Mouse (Mus musculus) CH12.LX (cell line): ENCODE results near the gene Pced1b. TPM values are rescaled to one million over a fixed set of nuclear protein-coding genes. Genes with fewer than 3 reads are reported as not detected.
A peak's percentile ranks its signal among the peaks of the same experiment; 100 is the strongest.

Experiments used
- DNase-seq: peaks from one replicate; pipeline ENCODE4 v3.0.0-alpha.2; 2013; ENCODE audit errors: extremely low read depth
- H3K27ac ChIP-seq: 2 replicates; pipeline ENCODE4 v1.5.1; 2012; ENCODE audit warnings: low read depth, mild to moderate bottlenecking, control low read depth, moderate library complexity; ENCODE audit not compliant: insufficient read depth
- H3K27me3 ChIP-seq: replicated peaks from 2 replicates; pipeline ENCODE3; 2012; ENCODE audit warnings: inconsistent platforms
- H3K36me3 ChIP-seq, 2 experiments: replicated peaks in 1 of 2; 2 replicates each; pipeline versions ENCODE3 to v1.6.1; 2012; ENCODE audit warnings: inconsistent platforms in 1 of 2, low read length in 1 of 2, mild to moderate bottlenecking in 1 of 2, mixed read lengths in 1 of 2, moderate library complexity in 1 of 2; ENCODE audit not compliant: control insufficient read depth in 1 of 2, insufficient read depth in 1 of 2
- H3K4me1 ChIP-seq, 2 experiments: 2 replicates each; pipeline ENCODE4 v1.6.1; 2012; ENCODE audit warnings: inconsistent platforms in 1 of 2, moderate library complexity in 1 of 2; ENCODE audit not compliant: insufficient read depth in 2 of 2, control insufficient read depth in 1 of 2
- H3K4me2 ChIP-seq: 2 replicates; pipeline ENCODE4 v1.6.1; 2012; ENCODE audit warnings: low read depth, mild to moderate bottlenecking, control low read depth; ENCODE audit not compliant: poor library complexity, insufficient read depth, severe bottlenecking
- H3K4me3 ChIP-seq, 3 experiments: fragments of 150-350 bp in 1 of 3; sonication (generic) in 1 of 3; replicated peaks in 1 of 3; 2 replicates each; pipeline versions ENCODE3 to v1.5.1; 2011 to 2012; ENCODE audit warnings: low read depth in 2 of 3, low read length in 2 of 3, mild to moderate bottlenecking in 2 of 3, moderate library complexity in 2 of 3, control low read depth in 1 of 3, improper control_type of control experiment in 1 of 3, inconsistent platforms in 1 of 3, mixed read lengths in 1 of 3; ENCODE audit not compliant: poor library complexity in 1 of 3
- H3K79me2 ChIP-seq: replicated peaks from 2 replicates; pipeline ENCODE4 v1.6.1; 2012; ENCODE audit warnings: mild to moderate bottlenecking, moderate library complexity; ENCODE audit not compliant: control insufficient read depth, poor library complexity, insufficient read depth, severe bottlenecking; ENCODE audit errors: extremely low read depth
- H3K9ac ChIP-seq: 2 replicates; pipeline ENCODE4 v1.6.1; 2012; ENCODE audit warnings: low read depth, mild to moderate bottlenecking, control low read depth, moderate library complexity; ENCODE audit not compliant: insufficient read depth
- H3K9me3 ChIP-seq: replicated peaks from 2 replicates; pipeline ENCODE3; 2012; ENCODE audit warnings: low read length, inconsistent platforms, mixed read lengths
- CHD1 ChIP-seq: IDR thresholded peaks from 2 replicates; pipeline ENCODE4 v1.6.1; 2012; ENCODE audit warnings: low read depth, low read length, improper control_type of control experiment, inconsistent platforms
- CHD2 ChIP-seq: IDR thresholded peaks from 2 replicates; pipeline ENCODE4 v1.6.1; 2011; ENCODE audit warnings: low read length, improper control_type of control experiment
- CTCF ChIP-seq, 2 experiments: IDR thresholded peaks in 1 of 2; conservative IDR thresholded peaks in 1 of 2; 2 replicates each; pipeline ENCODE4 v1.5.1; 2011 to 2012; ENCODE audit warnings: low read depth in 2 of 2, low read length in 2 of 2, improper control_type of control experiment in 1 of 2, inconsistent platforms in 1 of 2, mild to moderate bottlenecking in 1 of 2, moderate library complexity in 1 of 2
- E2F4 ChIP-seq: IDR thresholded peaks from 2 replicates; pipeline ENCODE4 v1.6.1; 2011; ENCODE audit warnings: low read depth, low read length, improper control_type of control experiment; ENCODE audit not compliant: insufficient replicate concordance
- ELF1 ChIP-seq: IDR thresholded peaks from 2 replicates; pipeline ENCODE4 v1.6.1; 2014; ENCODE audit warnings: low read depth, mild to moderate bottlenecking, inconsistent platforms, low read length, improper control_type of control experiment
- EP300 ChIP-seq: IDR thresholded peaks from 2 replicates; pipeline ENCODE4 v1.6.1; 2011; ENCODE audit warnings: low read length, improper control_type of control experiment
- IRF4 ChIP-seq: IDR thresholded peaks from 2 replicates; pipeline ENCODE4 v1.6.1; 2014; ENCODE audit warnings: low read depth, mild to moderate bottlenecking, inconsistent platforms, low read length, improper control_type of control experiment
- JUN ChIP-seq: IDR thresholded peaks from 2 replicates; pipeline ENCODE4 v1.6.1; 2011; ENCODE audit warnings: low read depth, mild to moderate bottlenecking, low read length, improper control_type of control experiment, moderate library complexity; ENCODE audit not compliant: insufficient read depth
- MAZ ChIP-seq: IDR thresholded peaks from 2 replicates; pipeline ENCODE4 v1.6.1; 2012; ENCODE audit warnings: low read depth, mild to moderate bottlenecking, inconsistent platforms, low read length, improper control_type of control experiment, moderate library complexity
- MEF2A ChIP-seq: IDR thresholded peaks from 2 replicates; pipeline ENCODE4 v1.6.1; 2014; ENCODE audit warnings: low read depth, mild to moderate bottlenecking, inconsistent platforms, low read length, improper control_type of control experiment, borderline replicate concordance
- MXI1 ChIP-seq: IDR thresholded peaks from 2 replicates; pipeline ENCODE4 v1.6.1; 2011; ENCODE audit warnings: mild to moderate bottlenecking, low read depth, low read length, improper control_type of control experiment
- NELFE ChIP-seq: IDR thresholded peaks from 2 replicates; pipeline ENCODE4 v1.6.1; 2011; ENCODE audit warnings: low read depth, low read length, improper control_type of control experiment
- POLR2AphosphoS2 ChIP-seq: IDR thresholded peaks from 2 replicates; pipeline ENCODE4 v1.6.1; 2011; ENCODE audit warnings: low read depth, low read length, improper control_type of control experiment
- RAD21 ChIP-seq: IDR thresholded peaks from 2 replicates; pipeline ENCODE4 v1.6.1; 2011; ENCODE audit warnings: low read depth, mild to moderate bottlenecking, low read length, improper control_type of control experiment, moderate library complexity
- SIN3A ChIP-seq: IDR thresholded peaks from 2 replicates; pipeline ENCODE4 v1.6.1; 2012; ENCODE audit warnings: low read length, improper control_type of control experiment, inconsistent platforms
- SMC3 ChIP-seq: IDR thresholded peaks from 2 replicates; pipeline ENCODE4 v1.6.1; 2011; ENCODE audit warnings: low read depth, low read length, improper control_type of control experiment
- TBP ChIP-seq: conservative IDR thresholded peaks from 2 replicates; pipeline ENCODE4 v1.6.1; 2011; ENCODE audit warnings: low read depth, low read length, improper control_type of control experiment
- USF1 ChIP-seq: IDR thresholded peaks from 2 replicates; pipeline ENCODE4 v1.6.1; 2014; ENCODE audit warnings: low read depth, mild to moderate bottlenecking, inconsistent platforms, low read length, improper control_type of control experiment
- ZC3H11A ChIP-seq: IDR thresholded peaks from 2 replicates; pipeline ENCODE4 v1.6.1; 2012; ENCODE audit warnings: low read depth, mild to moderate bottlenecking, inconsistent platforms, low read length, improper control_type of control experiment
- ZKSCAN1 ChIP-seq: IDR thresholded peaks from 2 replicates; pipeline ENCODE4 v1.6.1; 2012; ENCODE audit warnings: low read depth, inconsistent platforms, low read length, improper control_type of control experiment, borderline replicate concordance
- ZMIZ1 ChIP-seq: IDR thresholded peaks from 2 replicates; pipeline ENCODE4 v1.6.1; 2012; ENCODE audit warnings: low read depth, mild to moderate bottlenecking, inconsistent platforms, low read length, improper control_type of control experiment
- ZNF384 ChIP-seq: IDR thresholded peaks from 2 replicates; pipeline ENCODE4 v1.6.1; 2012; ENCODE audit warnings: low read depth, low read length, improper control_type of control experiment, inconsistent platforms
- dilution Hi-C: fragments of 300-500 bp; cut with MboI; formaldehyde crosslinking; loops from 2 replicates; pipeline ENCODE4 v1.14.3; 2020; ENCODE audit warnings: low sequenced_read_pairs; ENCODE audit not compliant: extremely low pct_unique_long_range_greater_than_20kb, extremely low pct_ligation_motif_present
- in situ Hi-C: fragments of 300-500 bp; cut with MboI; formaldehyde crosslinking; loops from 3 replicates; pipeline ENCODE4 v1.14.3; 2019; ENCODE audit warnings: low sequenced_read_pairs, low pct_ligation_motif_present, low pct_unique_long_range_greater_than_20kb, mixed read lengths
- polyA plus RNA-seq: library from polyadenylated mRNA; unstranded; fragments of >175 nt; gene quantifications from 2 replicates; pipeline ENCODE4 v1.2.1, GENCODE M21; 2012; ENCODE audit warnings: low read depth; ENCODE audit not compliant: insufficient read length
- total RNA-seq, 2 experiments: library from RNA; depleted of rRNA; stranded (reverse); fragments of 300-350 nt in 1 of 2; fragments of >200 nt in 1 of 2; gene quantifications; 2 replicates each; pipeline ENCODE4 v1.2.3; 2012 to 2014

Pced1b gene
- total and polyA plus RNA-seq, 3 experiments, result 12.3 to 44.2 (median 21.1) TPM

- no peak for TF ChIP-seq MXI1
- TF ChIP-seq USF1, result no peak
- TF ChIP-seq MEF2A, result 0 out of 2 replicates have a peak, but pooled peaks have one; percentile 21
- TF ChIP-seq CTCF (conservative IDR thresholded peaks at IDR 0.05 in 1 of 2, IDR thresholded peaks at IDR 0.05 in 1 of 2; ENCODE audit: low read depth in 2 of 2, low read length in 2 of 2), result peak; percentile 96 to 98
- TF ChIP-seq E2F4, result no peak
- 0 out of 2 replicates have a peak, but pooled peaks have one; percentile 45 for TF ChIP-seq SIN3A
- peak; percentile 54; the same call in 1 of the 2 replicates for TF ChIP-seq IRF4
- TF ChIP-seq SMC3, result peak; percentile 99
- TF ChIP-seq CHD1, result no peak
- no peak for TF ChIP-seq ZMIZ1
- no peak for TF ChIP-seq POLR2AphosphoS2
- peak; percentile 42; the same call in 1 of the 2 replicates for TF ChIP-seq ZNF384
- no peak for TF ChIP-seq ZKSCAN1
- no peak for TF ChIP-seq CHD2
- TF ChIP-seq, all 38 proteins: peak for 12
Measured at GRCm38 (mm10) chr15:97235183-97235582, 11.7 kb upstream of the Pced1b start (continued).

GRCm38 (mm10) chr15:97236943-97237342 lies 10.0 kb upstream of the Pced1b start:
- Histone ChIP-seq H3K9me3 (peaks cover 5% of the 10 kb centered on the region), H3K36me3 (peaks cover 2 to 6% of the 10 kb centered on the region in 2 experiments), H3K9ac (no peak overlapping the region), H3K27me3 (no peaks in the 10 kb centered on the region), H3K4me2 (no peak overlapping the region), H3K4me1 (peaks cover 3 to 7% of the 10 kb centered on the region in 2 experiments; a peak in 3 of 4 replicates), H3K79me2 (no peaks in the 10 kb centered on the region), H3K27ac (no peak overlapping the region), H3K4me3 (no peak overlapping the region)
- peak; percentile 98 for TF ChIP-seq RAD21
- peak; percentile 92 for TF ChIP-seq SMC3
- TF ChIP-seq ZC3H11A, result peak; percentile 86
- peak; percentile 33; the same call in 1 of the 2 replicates for TF ChIP-seq NELFE
- no peak for TF ChIP-seq ELF1
- TF ChIP-seq MAZ, result 0 out of 2 replicates have a peak, but pooled peaks have one; percentile 56
- no peak for TF ChIP-seq JUN
- no peak for TF ChIP-seq MEF2A
- TF ChIP-seq EP300, result no peak
- TF ChIP-seq TBP, result no peak
- peak; percentile 76 to 96 for TF ChIP-seq CTCF (conservative IDR thresholded peaks at IDR 0.05 in 1 of 2, IDR thresholded peaks at IDR 0.05 in 1 of 2; ENCODE audit: low read depth in 2 of 2, low read length in 2 of 2)
- TF ChIP-seq IRF4, result peak; percentile 64
- DNase-seq, result no peak
- in situ Hi-C loops, result loop anchor here (5.0 to 10.0 kb wide), 2 partner anchors 40 to 428 kb away; no protein-coding TSS in a partner anchor
- dilution Hi-C loops, result no loop called here
